Mouse (Mus musculus): Measurements from ENCODE around the gene Izumo4.

The Izumo4 gene

DNA sequence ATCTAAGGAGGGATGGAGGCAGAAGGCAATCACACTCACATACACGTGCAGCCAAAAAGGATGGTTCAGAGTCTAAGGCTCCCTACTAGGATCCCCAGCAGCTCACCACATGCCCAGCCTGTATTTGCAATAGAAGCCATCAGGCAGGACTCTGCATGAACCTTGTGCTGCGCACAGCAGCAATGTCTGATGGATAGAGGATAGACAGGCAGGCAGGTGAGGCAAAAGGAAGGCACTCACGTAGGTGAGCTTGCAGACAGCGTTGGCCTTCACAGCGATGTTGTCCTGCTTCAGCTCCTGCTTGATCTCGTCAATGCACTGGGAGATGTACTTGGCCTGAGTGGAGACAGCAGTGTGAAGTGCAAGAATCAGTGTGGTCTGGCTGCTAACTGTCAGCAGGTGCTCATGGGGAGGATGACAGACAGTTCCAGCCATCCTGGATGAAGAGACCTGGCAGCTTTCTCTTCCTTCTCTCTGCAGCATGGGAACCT, 30.7 kb downstream of the Izumo4 start:
- no peak for DNase-seq

DNA sequence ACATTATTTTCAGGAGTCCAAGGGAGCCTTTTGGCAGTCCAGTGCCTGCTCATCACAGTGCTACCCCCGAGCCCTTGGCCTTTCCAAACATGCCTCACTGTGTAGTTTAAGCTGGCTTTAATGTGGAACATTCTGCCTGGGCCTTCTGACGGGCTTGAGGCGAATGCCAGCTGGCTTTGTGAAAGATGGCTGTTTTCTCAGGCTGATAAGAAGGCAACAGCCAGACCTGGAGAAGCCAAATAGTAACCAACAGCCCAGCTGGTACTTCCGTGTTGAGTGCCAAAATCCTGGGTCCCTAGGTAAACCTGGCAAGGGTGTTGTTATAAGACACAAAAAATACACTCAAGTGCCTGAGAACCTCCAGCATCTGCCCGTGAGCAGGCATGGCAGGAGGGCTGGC, 34.7 kb downstream of the Izumo4 start:
- DNase-seq = no peak

DNA sequence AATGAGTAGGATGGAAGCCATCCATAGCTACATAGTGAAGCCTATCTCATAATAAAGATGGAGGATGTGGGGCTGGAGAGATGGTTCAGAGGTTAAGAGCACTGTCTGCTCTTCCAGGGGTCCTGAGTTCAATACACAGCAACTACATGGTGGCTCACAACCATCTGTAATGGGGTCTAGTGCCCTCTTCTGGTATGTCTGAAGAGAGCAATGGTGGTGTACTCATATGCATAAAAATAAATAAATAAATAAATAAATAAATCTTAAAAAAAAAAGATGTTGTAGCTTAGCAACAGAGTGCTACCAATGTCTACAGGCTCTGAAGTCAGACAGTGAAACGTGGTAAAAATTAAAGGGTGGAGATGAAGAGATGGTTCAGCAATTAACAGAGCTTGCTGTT, 36.7 kb downstream of the Izumo4 start:
- DNase-seq = no peak

DNA sequence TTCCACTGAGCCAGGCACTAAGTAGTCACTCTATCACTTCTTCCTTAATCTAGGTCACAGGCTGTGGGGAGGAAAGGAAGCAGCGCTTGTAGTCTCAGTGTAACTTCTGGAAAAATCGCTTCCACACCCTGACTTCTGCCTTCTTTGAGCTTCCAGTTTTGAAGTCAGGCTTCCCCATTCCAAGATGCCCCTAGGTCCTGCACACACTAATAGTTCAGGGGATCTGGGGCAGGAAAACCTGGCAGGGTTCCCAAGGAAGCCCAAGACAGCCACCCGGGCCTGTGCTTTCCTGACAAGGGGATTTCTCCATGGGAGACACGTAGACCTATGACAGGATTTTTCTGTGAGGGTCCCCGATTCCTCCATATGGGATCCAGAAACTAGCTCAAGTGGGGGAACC, 39.2 kb downstream of the Izumo4 start:
- DNase-seq = peak in 1 of 2 experiments; percentile 58

DNA sequence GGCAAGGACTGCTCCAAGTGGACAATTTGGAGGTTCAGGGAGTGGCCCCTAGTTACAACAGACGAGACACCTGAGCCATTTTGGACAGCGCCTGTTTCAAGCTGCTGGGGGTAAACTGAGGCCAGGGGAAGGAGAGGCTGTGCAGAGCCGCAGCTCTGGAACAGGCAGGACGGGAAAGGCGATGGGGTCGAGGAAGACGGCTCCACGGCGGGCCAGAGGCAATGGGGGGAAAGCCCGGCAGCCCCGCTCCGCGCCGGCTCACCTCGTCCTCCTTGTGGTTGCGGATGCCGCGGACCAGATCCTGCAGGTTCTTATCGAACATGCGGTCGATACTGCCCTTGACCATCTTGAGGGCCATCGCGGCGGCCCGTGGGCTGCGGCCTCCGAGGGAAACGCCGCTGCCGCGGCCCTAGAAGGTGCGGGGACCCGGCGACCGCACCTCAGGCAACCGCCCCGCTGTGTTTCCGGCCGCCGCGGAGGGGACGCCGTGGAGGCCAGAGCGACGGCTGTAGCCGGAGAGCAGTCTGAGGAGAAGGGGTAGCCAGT, 39.7 kb downstream of the Izumo4 start:
- peak in 1 of 2 experiments; percentile 24 for DNase-seq

DNA sequence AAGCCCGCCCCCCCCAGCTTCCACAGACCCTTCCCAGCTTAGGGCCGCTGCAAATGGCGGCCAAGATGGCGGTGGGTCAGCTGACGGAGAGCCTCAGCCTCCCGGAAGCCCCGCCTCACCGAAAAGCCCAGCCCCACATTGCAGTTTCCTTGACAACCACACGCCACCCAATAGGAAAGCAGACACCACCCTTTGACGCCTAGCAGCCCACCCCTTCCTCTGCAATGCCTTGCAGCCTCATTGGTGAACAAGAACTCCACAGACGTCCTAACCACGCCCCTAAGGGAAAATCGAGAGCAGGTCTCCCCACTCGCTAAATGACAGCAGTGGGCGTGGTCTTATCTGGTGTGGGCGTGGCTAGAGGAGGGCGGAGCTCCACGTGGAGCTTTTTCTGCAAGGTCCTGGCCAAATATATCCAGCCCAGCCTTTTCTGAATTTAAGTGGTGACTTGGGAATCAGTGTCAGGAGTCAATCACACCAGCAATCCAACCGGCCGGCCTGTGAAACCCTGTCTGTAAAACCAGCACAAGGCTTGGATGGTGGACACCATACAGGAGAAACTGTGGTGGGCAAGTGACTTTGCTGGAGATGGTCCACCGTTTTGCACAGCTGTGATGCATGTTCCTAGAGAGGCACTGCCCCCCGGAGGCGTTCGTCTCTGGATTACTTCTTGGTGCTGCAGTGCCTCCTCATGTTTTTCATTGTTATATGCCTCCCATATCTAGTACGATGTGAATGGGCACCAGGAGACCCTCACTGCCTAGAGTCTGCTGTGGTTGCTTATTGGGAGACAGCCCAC, 40.4 kb downstream of the Izumo4 start, which contains the start of gene Ap3d1:
Gene Ap3d1, minus strand, starts transcription at position 85 of the 799 bp plus-strand sequence.
- DNase-seq = peak; percentile 98 to 100

DNA sequence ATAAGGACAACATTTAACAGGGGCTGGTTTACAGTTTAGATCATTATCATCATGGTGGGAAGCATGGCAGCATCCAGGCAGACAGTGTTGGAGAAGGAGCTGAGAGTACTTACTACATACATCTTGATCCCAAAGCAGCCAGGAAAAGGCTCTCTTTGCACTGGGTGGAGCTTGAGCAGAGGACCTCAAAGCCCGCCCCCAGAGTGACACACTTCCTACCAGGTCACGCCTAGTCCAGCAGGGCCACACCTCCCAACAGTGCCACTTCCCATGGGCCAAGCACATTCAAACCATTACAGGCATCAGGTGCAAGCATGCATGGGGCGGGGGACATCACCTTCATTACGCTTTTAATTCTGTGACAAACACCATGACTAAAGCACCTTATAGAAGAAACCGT, 42.3 kb downstream of the Izumo4 start:
- peak; percentile 83 for DNase-seq

DNA sequence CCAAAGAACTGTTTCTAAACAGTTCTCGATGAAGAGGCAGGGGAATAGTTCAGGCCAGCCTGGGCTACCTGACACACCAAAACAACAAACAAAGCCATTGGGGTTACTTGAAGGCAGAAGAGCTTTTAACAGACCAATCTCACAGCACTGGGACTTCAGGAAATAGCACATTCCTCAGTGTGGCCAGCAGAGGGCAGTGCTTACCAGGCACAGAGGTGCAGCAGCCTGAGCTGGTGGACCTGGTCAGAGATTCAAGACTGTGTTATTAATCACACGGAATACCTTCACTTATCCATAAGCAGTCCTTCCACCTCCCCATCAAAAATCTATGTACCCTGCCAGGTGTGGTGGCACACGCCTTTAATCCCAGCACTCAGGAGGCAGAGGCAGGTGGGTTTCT, 45.4 kb downstream of the Izumo4 start:
- DNase-seq = peak; percentile 77 to 90

DNA sequence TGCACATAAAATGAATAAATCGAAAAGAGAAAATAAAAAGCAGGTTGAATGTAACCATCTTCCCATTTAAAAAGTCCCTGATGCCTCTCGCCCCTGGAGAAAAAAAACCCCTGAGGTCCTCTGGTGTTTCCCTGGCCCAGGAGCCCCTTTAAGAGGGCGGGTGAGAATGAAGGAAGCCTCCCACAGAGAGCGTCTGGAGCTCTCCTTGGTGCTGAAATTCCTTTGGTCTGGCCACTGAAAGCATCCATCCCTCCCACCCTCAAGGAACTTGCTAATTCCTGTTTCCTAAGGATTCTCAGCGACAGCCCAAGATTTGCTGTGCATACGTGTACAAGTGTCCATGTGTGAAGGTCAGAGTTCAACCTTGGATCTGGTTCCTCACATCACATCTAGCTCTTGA, 46.6 kb downstream of the Izumo4 start:
- DNase-seq = peak; percentile 68 to 85

DNA sequence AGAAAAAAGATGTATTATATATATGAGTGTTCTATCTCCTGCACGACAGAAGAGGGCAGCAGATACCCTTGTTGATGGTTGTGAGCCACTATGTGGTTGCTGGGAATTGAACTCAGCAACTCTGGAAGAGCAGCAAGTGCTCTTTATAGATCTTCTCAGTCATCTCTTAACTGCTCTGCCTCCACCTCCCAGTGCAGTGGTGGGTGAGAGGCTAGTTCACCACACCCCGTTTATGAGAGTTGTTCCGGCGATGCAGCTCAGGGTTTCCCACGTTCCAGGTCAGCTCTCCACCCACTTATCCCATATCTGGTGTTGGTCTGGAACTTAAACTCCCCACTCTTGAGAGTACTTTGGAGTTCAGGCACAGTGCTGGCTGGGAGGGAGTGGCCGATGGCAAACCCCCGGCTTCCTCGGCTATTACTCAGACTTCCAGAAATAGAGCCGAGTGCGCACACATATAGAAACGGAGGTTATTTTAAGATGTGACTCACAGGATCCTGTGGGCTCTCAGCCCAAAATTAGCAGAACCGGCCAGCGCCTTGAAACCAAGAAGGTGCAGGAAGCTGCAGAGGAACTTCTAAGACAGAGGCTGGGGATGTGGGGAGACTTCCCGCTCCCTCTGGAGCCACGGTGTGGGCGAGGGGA, 49.3 kb downstream of the Izumo4 start:
- DNase-seq = peak; percentile 57 to 72

DNA sequence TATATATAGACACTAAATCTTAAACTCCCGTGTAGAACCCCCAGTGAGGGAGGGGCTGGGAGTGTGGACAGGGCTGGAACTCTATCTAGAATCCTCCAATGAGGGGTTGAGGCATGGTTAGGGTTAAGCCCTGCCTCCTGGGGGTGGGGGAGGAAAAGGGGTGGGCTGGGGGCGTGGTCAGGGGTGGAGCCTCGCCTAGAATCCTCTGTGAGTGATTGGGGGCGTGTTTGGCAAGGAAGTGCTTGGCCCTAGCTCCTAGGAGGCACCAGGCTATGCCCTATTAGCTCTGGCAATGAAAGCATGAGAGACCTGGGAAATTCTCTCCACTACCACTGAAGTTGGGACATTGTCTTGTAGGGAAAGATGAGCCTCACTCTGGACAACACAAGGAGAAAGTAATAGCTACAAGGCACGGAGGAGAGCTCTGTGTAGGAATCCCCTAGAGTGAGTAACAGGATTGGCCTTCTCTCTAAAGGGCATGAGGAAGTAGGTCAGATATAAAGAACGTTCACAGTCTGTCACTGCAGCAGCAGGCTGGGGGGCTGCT, 50.2 kb downstream of the Izumo4 start:
- DNase-seq = peak; percentile 87 to 91

DNA sequence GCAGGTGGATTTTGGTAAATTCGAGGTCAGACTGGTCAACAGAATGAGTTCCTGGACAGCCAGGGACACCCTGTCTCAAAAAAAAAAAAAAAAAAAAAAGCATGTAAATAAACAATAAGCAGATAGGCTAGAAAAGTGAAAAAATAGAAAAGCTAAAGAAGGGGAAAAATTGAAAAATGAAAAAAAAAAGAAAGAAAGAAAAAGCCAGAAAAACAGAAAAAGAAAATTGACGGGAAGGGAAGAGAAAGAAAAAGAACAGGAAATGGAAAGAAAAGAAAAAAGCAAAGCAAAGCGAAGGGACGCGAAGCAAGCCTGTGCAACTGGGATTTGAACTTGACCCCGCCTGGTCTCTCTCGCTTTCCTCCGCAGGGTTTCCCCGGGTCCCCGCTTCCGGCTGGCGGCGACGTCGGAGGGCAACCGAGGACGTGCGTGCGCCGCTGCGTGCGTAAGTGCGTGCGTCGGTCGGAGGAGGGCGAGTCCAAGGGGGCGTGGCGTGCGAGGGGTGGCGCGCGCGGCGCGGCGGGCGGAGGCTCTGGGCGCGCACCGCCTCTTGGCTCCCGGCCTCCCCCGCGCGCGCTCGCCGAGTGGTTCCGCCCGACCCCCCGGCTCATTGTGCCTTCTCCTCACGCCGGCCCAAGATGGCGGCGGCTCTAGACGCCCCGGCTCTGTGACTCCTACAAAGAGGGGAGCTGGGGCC, 52.8 kb downstream of the Izumo4 start, which contains the start of gene Dot1l:
Gene Dot1l, plus strand, starts transcription at position 613 of the 697 bp plus-strand sequence.
- peak; percentile 98 to 99 for DNase-seq
